Mouse (Mus musculus) midbrain, postnatal 0 days (tissue): ENCODE data around the gene Asb17. TPM values are rescaled to one million over a fixed set of nuclear protein-coding genes. Genes with fewer than 3 reads are reported as not detected.

Experiments used
- ATAC-seq: fragments of 200-750 bp; cut with Nextera tagmentation; 2 replicates; pipeline ENCODE4 v1.8.0; 2017; ENCODE audit warnings: moderate number of reproducible peaks, mild to moderate bottlenecking, moderate TSS enrichment, moderate library complexity; ENCODE audit not compliant: low FRiP score
- DNase-seq: peaks from one replicate; pipeline ENCODE4 v3.0.0-alpha.2; 2015; ENCODE audit warnings: low spot score
- H3K27ac ChIP-seq: fragments of 300-500 bp; sonication (generic); 2 replicates; pipeline ENCODE4 v1.5.1; 2014; ENCODE audit warnings: low read depth, mild to moderate bottlenecking, low read length, mixed read lengths
- H3K27me3 ChIP-seq: fragments of 300-500 bp; sonication (generic); 2 replicates; pipeline ENCODE4 v1.6.1; 2014; ENCODE audit warnings: low read length, control low read depth, mixed read lengths; ENCODE audit not compliant: insufficient read depth
- H3K36me3 ChIP-seq: fragments of 300-500 bp; sonication (generic); 2 replicates; pipeline ENCODE4 v1.6.1; 2014; ENCODE audit warnings: low read length, control low read depth, mixed read lengths; ENCODE audit not compliant: insufficient read depth
- H3K4me1 ChIP-seq: fragments of 300-500 bp; sonication (generic); 2 replicates; pipeline ENCODE4 v1.6.1; 2014; ENCODE audit warnings: mild to moderate bottlenecking, control low read depth, antibody characterized with exemption, low read length, mixed read lengths; ENCODE audit not compliant: insufficient read depth
- H3K4me2 ChIP-seq: fragments of 300-500 bp; sonication (generic); 2 replicates; pipeline ENCODE4 v1.6.1; 2014; ENCODE audit warnings: low read depth, mild to moderate bottlenecking, low read length, mixed read lengths; ENCODE audit not compliant: poor library complexity, severe bottlenecking
- H3K4me3 ChIP-seq: fragments of 300-500 bp; sonication (generic); 2 replicates; pipeline ENCODE4 v1.5.1; 2014; ENCODE audit warnings: low read depth, mild to moderate bottlenecking, low read length, moderate library complexity
- H3K9ac ChIP-seq: fragments of 300-500 bp; sonication (generic); replicated peaks from 2 replicates; pipeline ENCODE4 v1.6.1; 2014; ENCODE audit warnings: mild to moderate bottlenecking, low read length, moderate library complexity, mixed read lengths; ENCODE audit not compliant: poor library complexity, severe bottlenecking
- H3K9me3 ChIP-seq: fragments of 300-500 bp; sonication (generic); 2 replicates; pipeline ENCODE4 v1.6.1; 2016; ENCODE audit warnings: low read length, control low read depth
- CTCF ChIP-seq: IDR thresholded peaks from 2 replicates; pipeline ENCODE4 v1.5.1; 2016; ENCODE audit warnings: antibody characterized with exemption, mild to moderate bottlenecking
- WGBS: fragments of 180-500 bp; shearing (Covaris S2); extraction: QIAGEN DNeasy Blood & Tissue Kit; methylation state at CpG from one replicate; pipeline ENCODE4 v1.1.7; 2014; 5-methylcytosine and 5-hydroxymethylcytosine counted together
- polyA plus RNA-seq: library from polyadenylated mRNA; unstranded; fragments of >200 nt; fragmentation: Nextera tagmentation; extraction: Ambion mirVana; gene quantifications from 2 replicates; pipeline ENCODE4 v1.2.1, GENCODE M21; 2015
- total RNA-seq: library from RNA; depleted of rRNA; stranded (reverse); fragments of >200 nt; gene quantifications from 2 replicates; pipeline ENCODE4 v1.2.3, GENCODE M21; 2014; rRNA removed

Asb17 gene
- total and polyA plus RNA-seq, 2 experiments from 2014 or later, result 0.07 to 0.44 TPM

- no peak for DNase-seq
- Histone ChIP-seq H3K4me1 (no peaks in the 10 kb centered on the region), H3K27me3 (no peaks in the 10 kb centered on the region), H3K9ac (no peak overlapping the region), H3K9me3 (no peaks in the 10 kb centered on the region), H3K36me3 (no peaks in the 10 kb centered on the region), H3K4me3 (no peak overlapping the region), H3K4me2 (no peak overlapping the region), H3K27ac (no peak overlapping the region)
- TF ChIP-seq CTCF, result no peak
- WGBS, result 84% methylated on average over 6 of the region's 6 CpGs
- ATAC-seq, result no peak
Observed at GRCm38 (mm10) chr3:153897216-153897615, 53.2 kb downstream of the Asb17 start.

- DNase-seq, result no peak
- H3K4me1 ChIP-seq, result no peaks in the 10 kb centered on the region
- no peak for TF ChIP-seq CTCF
- WGBS, result 86% methylated on average over 1 of the region's 1 CpGs
- no peak for ATAC-seq
- no peaks in the 10 kb centered on the region for H3K27me3 ChIP-seq
- H3K9ac ChIP-seq, result no peak overlapping the region
- H3K27ac ChIP-seq, result no peak overlapping the region
- H3K4me2 ChIP-seq, result no peak overlapping the region
- no peak overlapping the region for H3K4me3 ChIP-seq
- H3K36me3 ChIP-seq, result peaks cover 20% of the 10 kb centered on the region
- no peaks in the 10 kb centered on the region for H3K9me3 ChIP-seq
Observed at GRCm38 (mm10) chr3:153901904-153902303, 57.9 kb downstream of the Asb17 start.

- TF ChIP-seq CTCF, result no peak
- H3K4me2 ChIP-seq, result no peak overlapping the region
- 74% methylated on average over 3 of the region's 3 CpGs for WGBS
- no peaks in the 10 kb centered on the region for H3K27me3 ChIP-seq
- ATAC-seq (no peak), DNase-seq (no peak)
- H3K4me3 ChIP-seq, result no peak overlapping the region
- H3K4me1 ChIP-seq, result no peaks in the 10 kb centered on the region
- peaks cover 24% of the 10 kb centered on the region for H3K36me3 ChIP-seq
- H3K9me3 ChIP-seq, result no peaks in the 10 kb centered on the region
- no peak overlapping the region for H3K27ac ChIP-seq
- H3K9ac ChIP-seq, result no peak overlapping the region
Observed at GRCm38 (mm10) chr3:153902595-153902994, 58.6 kb downstream of the Asb17 start.

GRCm38 (mm10) chr3:153904586-153904985, 60.6 kb downstream of the Asb17 start:
- H3K36me3 ChIP-seq, result peaks cover 43% of the 10 kb centered on the region

More at GRCm38 (mm10) chr3:153904586-153904985, 60.6 kb downstream of the Asb17 start:
- 58% methylated on average over 6 of the region's 6 CpGs for WGBS
- peak; percentile 80 for TF ChIP-seq CTCF
- no peak overlapping the region for H3K4me2 ChIP-seq
- no peaks in the 10 kb centered on the region for H3K4me1 ChIP-seq
- DNase-seq (peak; percentile 63), ATAC-seq (peak; percentile 56; the same call in 1 of the 2 replicates)
- H3K27me3 ChIP-seq, result no peaks in the 10 kb centered on the region
- no peak overlapping the region for H3K27ac ChIP-seq
- no peak overlapping the region for H3K4me3 ChIP-seq
- no peak overlapping the region for H3K9ac ChIP-seq
- no peaks in the 10 kb centered on the region for H3K9me3 ChIP-seq

Other genes with a start within 250 kb of the Asb17 start
- 6.9 and 18.1 TPM in 2 replicates for gene St6galnac3, start 119.0 kb upstream of the Asb17 start, total RNA-seq
- gene St6galnac3, start 119.0 kb upstream of the Asb17 start, polyA plus RNA-seq, result 11.1 and 11.9 TPM in 2 replicates
- gene Msh4, start 61.9 kb downstream of the Asb17 start, total RNA-seq, result 0.33 TPM in 1 of 2 replicates, not detected in the other
- 0.22 and 0.25 TPM in 2 replicates for gene Msh4, start 61.9 kb downstream of the Asb17 start, polyA plus RNA-seq
- gene Rabggtb, start 68.8 kb downstream of the Asb17 start, total RNA-seq, result 52.7 and 87.1 TPM in 2 replicates
- gene Rabggtb, start 68.8 kb downstream of the Asb17 start, polyA plus RNA-seq, result 60.4 and 63.1 TPM in 2 replicates
- 44.1 and 68.3 TPM in 2 replicates for gene Acadm, start 100.4 kb downstream of the Asb17 start, total RNA-seq
- 58.2 and 60.6 TPM in 2 replicates for gene Acadm, start 100.4 kb downstream of the Asb17 start, polyA plus RNA-seq
- gene Slc44a5, start 129.2 kb downstream of the Asb17 start, total RNA-seq, result 27.3 and 32.6 TPM in 2 replicates
- gene Slc44a5, start 129.2 kb downstream of the Asb17 start, polyA plus RNA-seq, result 5.4 and 6.3 TPM in 2 replicates